Mouse (Mus musculus) gastrocnemius, postnatal 10 days (tissue): ENCODE results near the gene Gpc6. TPM values are rescaled to one million over a fixed set of nuclear protein-coding genes. Genes with fewer than 3 reads are reported as not detected.

Experiments
- DNase-seq: peaks from one replicate; pipeline ENCODE4 v3.0.0; 2021; ENCODE audit warnings: mixed read lengths
- long read RNA-seq, 2 experiments: library from polyadenylated mRNA; stranded (forward); transcript quantifications; one replicate each; pipeline ENCODE4 v2.0.0; 2021
- total RNA-seq, 2 experiments: library from RNA; stranded (reverse); gene quantifications; 2 replicates each; pipeline ENCODE4 v1.2.3; 2021

The Gpc6 gene
- 10 to 100 TPM; 14.4 to 17.5 TPM for total RNA-seq
- long read RNA-seq, experiment 1, partial matches to known transcripts: 0 of 1 reads
- long read RNA-seq, experiment 1, other reads (novel, unspliced or antisense): 1 of 1 reads
- long read RNA-seq, experiment 2: 0 reads

- DNase-seq: peak; percentile 81
Measured at GRCm38 (mm10) chr14:116924876-116925601, at the start of gene Gpc6. Gene Gpc6 (plus strand): TSS chr14:116925315.

DNA sequence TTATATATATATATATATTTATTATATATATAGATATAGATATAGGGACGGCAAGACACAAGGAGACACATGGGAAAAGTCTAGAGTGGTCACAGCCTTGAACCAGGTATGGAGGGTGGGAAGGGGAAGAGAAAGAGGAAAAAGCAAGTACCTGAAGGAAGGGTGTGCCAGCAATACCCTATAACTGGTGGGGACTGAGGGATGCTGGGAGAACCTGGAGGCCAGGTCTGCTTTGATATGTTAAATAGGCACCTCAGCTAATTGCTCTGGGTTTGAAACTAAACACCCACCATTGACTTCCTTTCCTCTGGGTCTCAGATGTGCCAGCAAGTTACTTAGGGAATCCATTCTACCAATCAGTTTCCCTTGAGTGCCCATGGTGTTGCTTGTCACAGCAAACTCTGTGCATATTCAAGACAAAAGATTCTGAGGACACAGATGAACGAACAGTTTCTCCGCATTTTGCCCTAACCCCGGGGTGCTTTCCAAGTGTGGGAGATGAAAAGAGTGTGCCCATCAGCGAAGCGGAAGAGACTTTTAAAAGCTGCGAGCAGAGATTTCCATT, 42.6 kb upstream of the Gpc6 start:
- no peak for DNase-seq

DNA sequence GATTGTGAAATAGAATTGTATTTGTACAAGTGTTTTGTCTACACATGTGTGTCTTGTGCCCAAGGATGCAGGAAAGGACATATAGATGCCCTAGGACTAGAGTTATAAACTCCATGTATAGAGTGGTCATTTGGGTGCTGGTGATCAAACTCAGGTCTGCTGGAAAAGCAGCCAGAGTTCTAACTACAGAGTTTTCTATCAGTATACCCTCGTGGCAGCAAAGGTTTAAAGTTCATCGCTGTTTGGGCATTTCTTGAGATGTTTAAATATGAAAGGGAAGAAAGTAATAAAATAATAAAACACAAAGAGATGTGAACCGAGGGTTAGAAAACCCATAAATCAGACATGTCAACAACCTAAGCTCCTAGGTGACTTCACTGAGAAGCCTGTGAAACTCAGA, 30.8 kb upstream of the Gpc6 start:
- no peak for DNase-seq

- DNase-seq: no peak
Measured at GRCm38 (mm10) chr14:116897971-116898370, 27.1 kb upstream of the Gpc6 start.

GRCm38 (mm10) chr14:116911768-116912167, 13.3 kb upstream of the Gpc6 start:
- no peak for DNase-seq

GRCm38 (mm10) chr14:116916874-116917273, 8.2 kb upstream of the Gpc6 start:
- no peak for DNase-seq

DNA sequence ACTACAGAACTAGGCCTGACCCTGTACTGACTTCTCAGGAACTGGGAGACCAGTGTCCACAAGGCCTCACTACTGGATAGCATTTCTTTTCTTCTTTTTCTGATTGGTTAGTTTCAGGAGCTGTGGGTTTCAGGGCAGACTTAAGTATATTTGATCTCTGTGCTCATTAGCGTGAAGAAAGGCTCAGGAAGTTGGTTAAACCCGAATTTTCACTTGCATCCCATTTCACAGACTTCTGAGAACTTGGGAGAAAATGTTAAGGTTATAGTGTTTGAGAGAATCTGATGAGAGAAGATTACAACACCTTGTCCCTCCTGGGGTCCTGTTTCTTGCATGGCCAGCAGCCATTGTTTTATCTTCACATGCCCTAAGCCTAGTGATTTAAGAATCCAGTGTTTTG, 849 bp upstream of the Gpc6 start:
- no peak for DNase-seq

DNA sequence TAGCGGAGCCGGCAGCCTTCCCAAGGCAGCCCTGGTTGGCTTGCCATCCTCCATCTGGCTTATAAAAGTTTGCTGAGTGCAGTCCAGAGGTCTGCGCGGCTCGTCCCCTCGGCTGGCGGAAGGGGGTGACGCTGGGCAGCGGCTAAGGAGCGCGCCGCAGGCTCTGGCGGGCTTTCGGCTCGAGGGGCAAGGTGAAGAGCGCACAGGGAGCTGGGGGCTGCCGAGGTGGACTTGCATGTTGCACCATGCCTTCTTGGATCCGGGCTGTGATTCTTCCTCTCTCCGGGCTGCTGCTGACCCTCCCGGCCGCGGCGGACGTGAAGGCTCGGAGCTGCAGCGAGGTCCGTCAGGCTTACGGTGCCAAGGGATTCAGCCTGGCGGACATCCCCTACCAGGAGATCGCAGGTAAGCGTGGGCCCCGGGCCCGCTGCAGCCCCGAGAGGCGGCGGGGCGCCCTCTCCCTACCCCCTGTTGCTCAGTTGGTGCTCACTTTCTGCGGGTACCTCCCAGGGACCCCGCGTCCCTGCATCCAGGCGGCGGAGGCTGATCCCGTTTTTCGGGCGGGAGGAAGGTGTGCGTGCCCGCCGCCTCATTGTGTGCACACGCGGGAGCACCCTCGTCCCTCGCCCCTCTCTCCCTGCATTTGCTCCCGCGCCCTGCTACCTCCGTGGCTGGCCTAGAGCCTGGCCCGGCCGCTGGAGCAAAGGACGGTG, 732 bp downstream of the Gpc6 start:
- no peak for DNase-seq

GRCm38 (mm10) chr14:116926404-116927171, 1.5 kb downstream of the Gpc6 start:
- DNase-seq: peak; percentile 59

DNA sequence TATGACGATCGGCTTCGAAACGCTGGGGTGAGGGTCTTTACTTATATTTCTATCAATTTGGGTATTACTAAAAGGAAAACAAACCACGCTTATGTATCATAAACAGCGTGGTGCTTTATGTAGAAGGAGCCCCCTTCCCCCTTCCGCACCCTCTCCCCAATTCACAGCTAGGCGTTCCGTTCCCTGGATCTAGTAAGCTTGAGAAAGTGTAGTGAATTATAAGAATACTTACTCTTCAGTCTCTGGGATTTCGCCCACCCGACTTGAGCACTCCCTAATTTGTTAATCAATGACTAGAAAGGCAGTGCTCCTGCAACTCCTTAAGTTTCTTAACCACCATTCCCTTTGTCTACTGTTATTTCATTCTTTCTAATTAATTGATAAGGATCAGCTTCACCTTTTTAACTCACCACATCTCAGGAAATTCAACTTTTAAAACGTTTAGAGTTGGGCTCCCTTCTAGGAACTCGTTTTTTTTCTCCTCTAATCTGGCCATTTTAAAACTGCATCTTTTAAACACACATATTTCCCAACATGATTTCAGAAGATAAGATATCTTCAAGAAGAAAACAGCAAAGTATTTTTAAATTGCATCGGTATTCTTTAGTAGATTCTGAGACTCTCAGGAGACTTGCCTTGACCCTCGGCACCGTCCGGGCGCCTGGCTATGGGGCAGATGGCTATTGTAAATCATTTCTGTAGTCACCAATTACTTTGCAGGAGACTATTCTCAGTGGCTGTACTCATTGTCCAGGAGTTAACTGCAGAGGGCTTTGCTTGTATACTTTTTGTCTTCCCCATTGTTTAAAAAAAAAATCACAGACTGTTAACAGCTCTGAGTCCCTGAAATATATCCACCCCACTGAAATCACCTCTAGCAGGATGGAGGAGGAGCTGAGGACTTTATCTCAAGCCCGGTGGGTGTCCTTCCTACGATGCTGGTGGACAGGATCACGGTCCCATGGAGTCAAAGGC, 2.5 kb downstream of the Gpc6 start:
- no peak for DNase-seq

DNA sequence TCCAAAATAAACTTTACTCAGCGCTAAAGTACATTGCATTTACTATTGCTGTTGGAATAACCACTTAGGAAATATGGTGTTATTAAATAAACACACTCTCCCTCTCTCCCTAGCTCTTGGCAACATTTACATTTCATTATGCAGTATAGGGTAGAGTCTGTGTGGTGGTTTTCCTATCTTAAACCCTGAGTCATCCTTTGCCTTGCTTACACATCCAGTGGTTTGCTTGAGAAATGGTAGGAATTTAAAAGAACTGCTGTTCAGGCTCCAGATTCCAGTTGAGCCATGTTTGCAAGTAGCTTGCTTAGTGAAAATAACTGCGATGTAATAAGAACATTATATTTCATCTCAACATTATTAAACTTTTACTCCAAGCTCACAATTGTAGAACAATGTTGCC, 3.3 kb downstream of the Gpc6 start:
- DNase-seq: no peak

DNA sequence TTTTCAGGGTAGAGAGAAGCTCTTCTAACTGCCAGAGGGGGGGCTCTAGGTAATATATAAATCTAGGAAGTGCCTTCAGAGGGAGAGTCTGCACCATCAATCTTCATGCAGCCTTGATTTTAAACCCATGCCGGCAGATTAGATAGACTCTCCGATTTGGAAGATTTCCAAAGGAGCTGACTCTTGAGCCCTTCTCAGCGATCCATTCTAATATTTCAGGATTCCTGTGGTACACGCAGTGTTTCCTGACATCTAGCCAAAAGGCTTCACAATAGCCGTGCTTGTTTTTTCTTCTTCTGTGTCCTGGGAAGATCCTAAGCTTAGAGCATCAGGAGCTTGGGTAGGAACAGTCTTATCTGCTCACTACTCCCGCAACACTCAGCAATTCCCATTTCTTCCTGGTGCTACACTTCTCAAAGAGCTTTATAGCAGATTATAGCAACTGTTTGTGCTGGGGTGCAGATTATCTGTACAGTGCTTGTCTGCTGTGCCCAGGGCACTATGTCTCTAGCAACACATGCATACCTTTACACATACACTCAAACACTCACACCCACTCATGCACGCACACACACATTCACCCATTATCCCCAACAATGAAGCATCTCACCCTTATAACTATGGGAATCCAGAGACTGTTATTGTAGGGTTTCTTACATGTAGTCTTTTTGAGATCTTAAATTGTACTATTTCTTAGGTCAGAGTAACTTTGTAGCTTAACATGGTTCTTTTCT, 3.8 kb downstream of the Gpc6 start:
- no peak for DNase-seq

DNA sequence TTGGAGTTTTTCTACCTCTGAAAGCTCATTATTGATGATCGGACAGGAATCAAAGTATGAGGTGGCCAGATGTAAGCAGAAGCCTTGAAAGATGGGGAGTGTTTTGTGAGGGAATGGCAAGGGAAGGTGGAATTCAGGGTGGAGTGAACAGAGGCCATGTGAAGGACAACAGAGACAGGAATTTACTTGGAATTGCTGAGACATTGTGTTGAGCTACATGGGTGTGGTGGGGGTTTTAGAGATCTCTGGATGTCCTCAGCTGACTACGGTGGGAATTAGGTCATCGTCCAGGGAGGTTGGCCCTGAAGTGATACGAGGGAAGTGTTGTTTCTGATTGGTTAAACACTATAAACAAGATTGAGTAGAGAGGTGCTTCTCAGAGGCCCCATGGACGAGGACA, 8.7 kb downstream of the Gpc6 start:
- DNase-seq: no peak

- DNase-seq: peak; percentile 9
Measured at GRCm38 (mm10) chr14:116937910-116938560, 12.9 kb downstream of the Gpc6 start.

DNA sequence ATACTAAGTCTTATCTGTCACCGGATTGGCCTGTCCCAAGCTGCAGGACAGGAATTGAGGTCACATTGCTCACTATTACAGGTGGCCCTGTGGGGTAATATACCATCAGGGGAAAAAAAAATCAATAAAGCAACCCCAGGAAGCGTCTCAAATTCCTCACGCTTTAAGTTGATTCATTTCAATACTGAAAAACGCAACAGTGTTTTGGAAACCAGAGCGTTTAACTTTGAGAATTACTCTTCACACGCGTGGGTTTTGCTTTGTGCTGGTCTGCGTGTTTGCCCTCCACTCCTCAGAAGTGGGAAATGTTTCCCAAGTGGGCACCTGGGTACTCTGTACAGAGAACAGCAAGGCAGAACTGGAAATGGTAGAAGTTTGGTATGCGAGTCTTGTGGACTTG, 13.6 kb downstream of the Gpc6 start:
- no peak for DNase-seq

- no peak for DNase-seq
Measured at GRCm38 (mm10) chr14:116939561-116939960, 14.4 kb downstream of the Gpc6 start.

GRCm38 (mm10) chr14:116941772-116942171, 16.7 kb downstream of the Gpc6 start:
- no peak for DNase-seq

DNA sequence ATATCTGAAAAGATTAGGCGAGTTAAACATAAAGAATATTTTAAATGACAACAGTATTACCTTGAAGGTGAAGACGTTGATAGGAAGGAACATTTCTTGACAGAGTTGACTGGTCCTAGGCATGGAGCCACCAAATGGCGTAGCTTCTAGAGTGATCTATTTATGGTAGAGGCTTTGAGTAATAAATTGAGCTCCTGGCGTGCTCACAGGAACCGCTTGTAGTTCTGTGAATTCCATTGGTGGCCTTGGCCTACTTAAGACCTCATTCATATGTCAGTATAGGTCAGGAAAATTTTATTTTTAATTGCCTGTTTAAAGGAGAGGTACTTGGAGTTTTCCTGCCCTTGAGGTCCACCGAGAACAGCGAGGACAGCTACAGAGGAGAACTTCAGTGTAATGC, 18.6 kb downstream of the Gpc6 start:
- no peak for DNase-seq

- DNase-seq: no peak
Measured at GRCm38 (mm10) chr14:116945975-116946374, 20.9 kb downstream of the Gpc6 start.

GRCm38 (mm10) chr14:116947461-116947860, 22.3 kb downstream of the Gpc6 start:
- DNase-seq: no peak
